Mouse (Mus musculus) thymus, postnatal 10 days (tissue): ENCODE results near the gene Gm47996.

Experiments used
- DNase-seq, 2 experiments: peaks; one replicate each; pipeline ENCODE4 v3.0.0; 2021; ENCODE audit warnings: low spot score in 2 of 2

Gene Gm47996

GRCm38 (mm10) chr1:151245846-151246245 lies 35.9 kb downstream of the Gm47996 start:
- DNase-seq = no peak

DNA sequence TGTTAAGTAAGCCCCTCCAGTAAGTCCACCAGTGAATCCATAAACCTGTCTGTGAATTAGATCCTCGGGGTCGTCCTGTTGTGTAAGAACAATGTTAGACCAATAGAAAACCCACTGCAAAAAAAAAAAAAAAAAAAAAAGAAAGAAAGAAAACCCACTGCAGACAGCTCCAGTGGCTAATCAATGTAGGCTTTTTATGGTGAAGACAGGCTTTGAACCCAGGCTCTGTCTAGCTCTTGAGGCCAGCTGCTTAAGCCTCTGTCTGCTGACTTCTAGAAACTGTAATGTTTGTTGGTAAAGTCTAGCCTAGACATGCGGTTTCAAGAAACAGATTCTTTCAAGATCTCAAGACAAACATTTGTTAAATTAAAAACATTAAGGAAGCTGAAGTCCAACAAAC lies 40.2 kb downstream of the Gm47996 start:
- DNase-seq = no peak

DNA sequence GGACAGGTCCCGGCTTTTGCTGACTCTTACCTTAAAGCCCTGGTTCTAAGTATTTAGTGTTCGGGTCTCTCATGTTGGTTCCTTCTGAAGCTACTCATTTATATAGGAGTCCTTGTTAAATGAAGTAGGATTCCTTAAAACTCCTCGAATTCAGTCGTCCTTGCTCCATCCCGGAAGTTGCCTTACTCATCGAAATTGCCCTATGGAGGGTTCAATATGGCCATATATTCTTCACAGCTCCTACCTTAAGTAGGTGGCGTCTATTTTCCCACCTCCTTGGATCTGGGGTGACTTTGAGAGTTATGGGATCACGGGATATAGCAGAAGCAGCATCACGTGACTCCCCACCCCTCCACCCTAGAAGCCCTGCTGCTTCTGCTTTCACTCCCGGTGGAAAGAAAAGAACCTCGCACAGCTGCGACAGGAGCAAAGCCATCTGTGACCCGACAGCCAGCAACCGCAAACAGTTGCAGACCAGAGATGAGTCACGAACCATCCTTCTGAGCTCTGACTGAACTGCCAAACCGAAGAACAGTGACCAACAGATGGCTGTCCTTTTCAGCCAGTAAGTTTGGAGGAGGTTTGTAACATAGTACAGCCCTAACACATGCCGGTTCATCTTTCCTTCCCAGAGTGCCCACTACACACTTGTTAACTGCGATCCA lies 40.7 kb downstream of the Gm47996 start:
- DNase-seq = peak; percentile 18 to 23

DNA sequence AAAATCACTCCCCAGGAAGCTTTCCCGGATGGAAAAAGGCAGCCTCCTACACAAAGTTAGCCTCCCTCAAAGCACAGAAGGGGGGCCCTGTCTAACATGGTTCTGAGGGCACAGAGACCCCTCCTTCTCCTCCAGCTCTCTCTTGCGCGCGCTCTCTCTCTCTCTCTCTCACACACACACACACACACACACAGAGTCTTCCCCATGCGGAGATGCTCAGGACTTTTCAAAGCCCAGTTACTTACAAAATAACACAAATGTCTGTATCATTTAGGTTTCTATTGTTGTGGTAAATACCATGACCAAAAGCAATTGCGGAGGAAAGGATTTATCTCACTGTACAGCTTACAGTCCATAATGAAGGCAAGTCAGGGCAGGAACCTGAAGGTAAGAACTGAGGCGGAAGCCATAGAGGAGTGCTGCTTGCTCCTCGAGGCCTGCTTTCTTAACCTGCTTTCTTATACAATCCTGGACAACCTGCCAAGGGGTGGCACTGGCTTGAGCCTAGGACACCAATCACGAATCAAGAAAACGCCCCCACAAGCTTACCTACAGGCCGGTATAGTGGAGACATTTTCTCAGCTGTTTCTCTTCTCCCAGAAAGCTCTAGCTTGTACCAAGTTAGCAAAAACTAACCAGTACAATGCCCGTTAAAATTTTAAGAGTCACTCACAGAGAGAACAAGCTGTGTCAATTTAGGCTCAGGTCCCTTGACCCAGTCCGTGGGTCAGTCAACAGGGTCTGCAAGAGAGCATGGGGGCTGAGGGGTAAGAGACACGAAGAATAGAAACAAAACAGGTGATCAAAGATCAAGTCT lies 41.5 kb downstream of the Gm47996 start:
- no peak for DNase-seq

GRCm38 (mm10) chr1:151255422-151255821 lies 45.5 kb downstream of the Gm47996 start:
- no peak for DNase-seq

- DNase-seq = no peak
These were observed 48.4 kb downstream of the Gm47996 start for GRCm38 (mm10) chr1:151258090-151258954.

DNA sequence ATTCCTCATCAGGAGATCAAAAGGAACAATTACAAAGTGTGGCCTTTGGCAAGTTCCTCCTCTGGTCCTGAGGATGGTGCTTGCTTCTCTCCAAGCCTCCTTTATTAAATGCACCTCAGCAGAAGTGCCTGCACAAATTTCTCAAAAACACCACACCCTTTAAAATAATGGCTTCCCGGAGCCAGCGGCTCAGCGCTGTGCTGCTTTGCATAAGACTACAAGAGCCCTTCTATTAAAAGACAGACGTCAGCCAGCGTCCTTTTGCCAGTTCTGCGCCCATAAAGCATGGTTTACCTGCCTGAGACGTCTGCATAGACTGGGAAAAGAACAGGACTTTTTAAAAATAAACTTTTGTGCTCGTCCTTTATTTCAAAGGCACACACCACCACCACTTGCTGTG lies 49.1 kb downstream of the Gm47996 start:
- no peak for DNase-seq
